Mouse (Mus musculus) embryonic facial prominence, embryonic 15.5 days (tissue): ENCODE data around the gene Postn. TPM values are rescaled to one million over a fixed set of nuclear protein-coding genes. Genes with fewer than 3 reads are reported as not detected.

Experiments
- ATAC-seq: fragments of 200-750 bp; cut with Nextera tagmentation; 2 replicates; pipeline ENCODE4 v1.8.0; 2017; ENCODE audit warnings: low read depth, moderate TSS enrichment; ENCODE audit not compliant: insufficient number of reproducible peaks, low FRiP score, low TSS enrichment
- H3K27ac ChIP-seq: fragments of 300-500 bp; sonication (generic); replicated peaks from 2 replicates; pipeline ENCODE4 v1.5.1; 2015; ENCODE audit warnings: mild to moderate bottlenecking, inconsistent platforms
- H3K27me3 ChIP-seq: fragments of 300-500 bp; sonication (generic); 2 replicates; pipeline ENCODE4 v1.6.1; 2015; ENCODE audit warnings: inconsistent platforms
- H3K36me3 ChIP-seq: fragments of 300-500 bp; sonication (generic); 2 replicates; pipeline ENCODE4 v1.6.1; 2015; ENCODE audit warnings: mild to moderate bottlenecking, inconsistent platforms
- H3K4me1 ChIP-seq: fragments of 300-500 bp; sonication (generic); 2 replicates; pipeline ENCODE4 v1.6.1; 2015; ENCODE audit warnings: inconsistent platforms
- H3K4me2 ChIP-seq: fragments of 300-500 bp; sonication (generic); replicated peaks from 2 replicates; pipeline ENCODE4 v1.6.1; 2015; ENCODE audit warnings: mild to moderate bottlenecking, inconsistent platforms
- H3K4me3 ChIP-seq: fragments of 300-500 bp; sonication (generic); replicated peaks from 2 replicates; pipeline ENCODE4 v1.5.1; 2015; ENCODE audit warnings: mild to moderate bottlenecking, inconsistent platforms
- H3K9ac ChIP-seq: fragments of 300-500 bp; sonication (generic); 2 replicates; pipeline ENCODE4 v1.6.1; 2015; ENCODE audit warnings: inconsistent platforms
- H3K9me3 ChIP-seq: fragments of 300-500 bp; sonication (generic); replicated peaks from 2 replicates; pipeline ENCODE4 v1.6.1; 2016; ENCODE audit warnings: inconsistent platforms
- WGBS: fragments of 180-500 bp; shearing (Covaris S2); methylation state at CpG from one replicate; pipeline ENCODE4 v1.1.7; 2015; 5-methylcytosine and 5-hydroxymethylcytosine counted together
- polyA plus RNA-seq: library from polyadenylated mRNA; unstranded; fragments of >200 nt; fragmentation: Nextera tagmentation; extraction: Ambion mirVana; gene quantifications from 2 replicates; pipeline ENCODE4 v1.2.1, GENCODE M21; 2015

Gene Postn
- 784 and 834 TPM in 2 replicates for polyA plus RNA-seq

DNA sequence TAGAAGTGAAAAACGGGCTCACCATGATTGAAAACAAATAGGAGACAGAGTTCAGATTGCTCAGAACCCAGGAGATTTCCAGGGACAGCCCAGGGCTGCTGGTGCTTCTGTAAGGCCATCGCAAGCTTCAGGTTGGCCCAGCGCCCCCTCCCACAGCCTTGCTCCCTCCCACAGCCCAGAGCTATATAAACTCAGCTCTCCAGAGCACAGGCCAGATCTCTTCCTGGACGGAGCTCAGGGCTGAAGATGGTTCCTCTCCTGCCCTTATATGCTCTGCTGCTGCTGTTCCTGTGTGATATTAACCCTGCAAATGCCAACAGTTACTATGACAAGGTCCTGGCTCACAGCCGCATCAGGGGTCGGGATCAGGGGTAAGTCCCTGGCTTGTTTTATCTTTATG is at the start of gene Postn:
Gene Postn (plus strand): TSS at position 213 of the 400 bp plus-strand sequence.
- Histone ChIP-seq H3K36me3 (peaks cover 3% of the 10 kb centered on the region; the same call in 1 of the 2 replicates), H3K4me2 (peak within 1 kb of the TSS; percentile 44), H3K27ac (peak within 1 kb of the TSS; percentile 84), H3K4me3 (peak within 1 kb of the TSS; percentile 41), H3K27me3 (no peaks in the 10 kb centered on the region), H3K4me1 (peaks cover 27% of the 10 kb centered on the region), H3K9me3 (no peaks in the 10 kb centered on the region), H3K9ac (0 out of 2 replicates have a peak within 1 kb of the TSS, but pooled peaks have one; percentile 26)
- WGBS = 13% methylated on average over 6 of the region's 6 CpGs
- ATAC-seq = peak; percentile 85

DNA sequence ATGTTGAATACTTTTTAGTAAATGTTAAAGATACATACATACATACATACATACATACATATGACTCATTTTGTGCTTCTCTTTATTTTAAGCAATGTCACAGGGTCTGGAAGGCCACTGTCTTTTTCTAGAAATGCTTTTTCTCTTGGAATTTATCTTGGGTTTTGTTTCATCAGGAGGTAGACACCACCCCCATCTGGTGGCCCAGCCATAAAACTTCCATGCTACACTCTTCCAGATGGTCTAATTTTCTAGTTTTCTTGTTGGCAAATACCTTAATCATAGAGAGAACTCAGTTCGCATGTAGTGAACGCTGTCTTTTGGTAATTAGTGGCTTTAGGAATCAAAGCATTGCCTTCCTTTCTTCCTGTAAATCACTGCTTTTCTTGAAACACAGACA is 46.9 kb upstream of the Postn start:
- H3K4me1 ChIP-seq = no peaks in the 10 kb centered on the region
- 43% methylated on average over 2 of the region's 2 CpGs for WGBS
- H3K4me2 ChIP-seq = no peak overlapping the region
- no peak overlapping the region for H3K27ac ChIP-seq
- no peaks in the 10 kb centered on the region for H3K27me3 ChIP-seq
- H3K9me3 ChIP-seq = no peaks in the 10 kb centered on the region
- ATAC-seq = no peak
- no peaks in the 10 kb centered on the region for H3K36me3 ChIP-seq
- H3K9ac ChIP-seq = no peak overlapping the region
- no peak overlapping the region for H3K4me3 ChIP-seq

DNA sequence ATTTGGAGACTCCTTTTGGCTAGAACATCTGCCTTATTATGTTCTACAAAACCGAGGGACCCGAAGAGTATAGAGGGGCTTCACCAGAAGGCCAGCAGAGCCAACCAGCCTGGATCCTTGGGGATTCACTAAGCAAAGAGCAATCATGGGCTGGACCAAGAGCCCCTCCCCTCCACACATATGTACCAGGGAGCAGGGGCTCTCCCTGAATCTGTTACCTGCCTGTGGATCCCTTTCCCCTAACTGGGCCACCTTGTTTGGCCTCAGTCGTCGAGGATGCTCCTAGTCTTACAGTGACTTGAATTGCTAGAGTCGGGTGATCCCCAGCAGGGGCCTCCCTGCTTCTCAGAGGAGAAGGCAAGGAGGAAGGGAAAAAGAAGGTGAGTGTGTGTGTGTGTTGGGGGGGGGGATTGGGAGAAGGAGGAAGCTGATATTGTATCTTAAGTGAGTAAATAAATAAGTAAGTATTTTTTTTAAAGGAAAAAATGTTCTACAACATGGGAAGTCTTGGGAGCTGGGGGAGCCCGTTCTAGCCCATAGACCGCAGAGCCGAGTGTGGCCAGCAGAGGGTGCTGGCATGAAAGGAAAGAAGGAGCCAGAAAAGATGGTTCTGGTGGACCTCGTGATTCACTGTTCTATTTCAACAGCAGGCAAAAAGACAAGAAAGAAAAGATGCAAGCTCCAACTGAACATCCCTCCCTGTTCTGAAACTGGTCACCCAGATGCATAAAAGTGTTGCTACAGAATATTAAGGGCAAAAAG is 7.8 kb upstream of the Postn start:
- Histone ChIP-seq H3K9me3 (no peaks in the 10 kb centered on the region), H3K9ac (no peak overlapping the region), H3K4me2 (no peak overlapping the region), H3K27ac (no peak overlapping the region), H3K27me3 (no peaks in the 10 kb centered on the region), H3K4me3 (no peak overlapping the region), H3K4me1 (peaks cover 3% of the 10 kb centered on the region; the same call in 1 of the 2 replicates), H3K36me3 (no peaks in the 10 kb centered on the region)
- ATAC-seq = no peak
- 25% methylated on average over 9 of the region's 9 CpGs for WGBS

DNA sequence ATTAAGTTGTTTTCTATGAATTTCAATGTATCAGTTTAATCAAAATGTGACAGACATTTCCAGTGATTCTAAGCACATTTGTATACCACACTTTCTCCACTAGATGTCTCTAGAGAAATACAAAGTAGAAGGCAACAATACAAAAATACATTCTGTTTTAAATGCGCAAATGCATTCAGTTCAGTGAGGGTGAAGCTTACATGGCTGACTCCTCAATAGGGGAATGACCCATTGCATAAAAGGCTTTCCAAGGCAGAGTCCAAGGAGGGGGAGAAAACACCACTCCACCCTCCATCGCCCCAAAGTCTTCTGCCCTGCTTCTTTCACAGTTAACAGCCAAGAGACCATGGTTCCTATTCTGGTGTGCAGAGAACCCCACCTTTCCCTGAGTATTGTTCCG is 3.3 kb upstream of the Postn start:
- Histone ChIP-seq H3K27ac (no peak overlapping the region), H3K9ac (no peak overlapping the region), H3K4me3 (no peak overlapping the region), H3K9me3 (no peaks in the 10 kb centered on the region), H3K36me3 (no peaks in the 10 kb centered on the region), H3K4me2 (no peak overlapping the region), H3K27me3 (no peaks in the 10 kb centered on the region), H3K4me1 (peaks cover 23% of the 10 kb centered on the region)
- WGBS = 55% methylated on average over 3 of the region's 3 CpGs
- no peak for ATAC-seq

DNA sequence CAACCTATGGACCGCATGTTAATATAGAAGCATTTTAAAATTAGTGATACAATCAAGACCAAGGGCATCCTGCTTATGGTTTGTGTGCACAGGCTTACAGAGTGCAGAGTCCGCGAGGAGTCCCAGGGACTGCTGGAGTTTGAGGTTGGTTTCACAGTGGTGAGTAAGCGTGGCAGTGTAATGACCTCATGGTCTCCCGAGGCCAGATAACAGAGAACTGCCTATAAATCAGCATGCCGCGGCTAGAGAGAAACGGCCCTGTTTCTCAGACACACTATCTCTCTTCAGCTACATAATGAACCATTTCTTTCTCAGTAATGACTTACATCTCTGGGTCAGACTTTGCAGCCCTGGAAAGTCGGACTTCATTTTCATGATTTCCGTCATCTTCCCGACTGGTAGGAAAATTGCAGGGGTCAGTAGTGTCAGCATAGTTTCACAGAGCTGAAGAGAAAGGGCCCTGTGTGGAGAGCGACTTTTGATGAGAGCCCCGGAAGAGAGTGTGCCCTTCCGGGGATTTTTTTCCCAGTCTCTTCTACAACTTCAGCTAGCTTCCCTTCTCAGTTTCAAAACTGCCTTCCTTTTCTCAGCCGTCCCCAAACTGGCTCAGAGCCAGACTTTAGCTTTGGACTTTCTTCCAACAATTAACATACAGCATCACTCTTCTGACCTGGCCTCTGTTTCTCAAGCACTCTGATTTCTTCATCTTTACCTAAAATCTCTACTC is 2.3 kb upstream of the Postn start:
- H3K4me2 ChIP-seq = 0 out of 2 replicates have a peak overlapping the region, but pooled peaks have one; percentile 8
- no peak overlapping the region for H3K9ac ChIP-seq
- no peak for ATAC-seq
- no peaks in the 10 kb centered on the region for H3K9me3 ChIP-seq
- no peak overlapping the region for H3K4me3 ChIP-seq
- H3K36me3 ChIP-seq = no peaks in the 10 kb centered on the region
- WGBS = 36% methylated on average over 15 of the region's 15 CpGs
- H3K27ac ChIP-seq = no peak overlapping the region
- H3K4me1 ChIP-seq = peaks cover 23% of the 10 kb centered on the region
- no peaks in the 10 kb centered on the region for H3K27me3 ChIP-seq

GRCm38 (mm10) chr3:54361656-54362055 is 747 bp downstream of the Postn start:
- Histone ChIP-seq H3K36me3 (peaks cover 9% of the 10 kb centered on the region; the same call in 1 of the 2 replicates), H3K27me3 (no peaks in the 10 kb centered on the region), H3K4me2 (peak overlapping the region; percentile 44), H3K9ac (no peak overlapping the region), H3K4me3 (peak overlapping the region; percentile 38), H3K4me1 (peaks cover 27% of the 10 kb centered on the region), H3K27ac (peak overlapping the region; percentile 74), H3K9me3 (no peaks in the 10 kb centered on the region)
- ATAC-seq = no peak

GRCm38 (mm10) chr3:54371015-54371414 is 10.1 kb downstream of the Postn start:
- H3K9me3 ChIP-seq = no peaks in the 10 kb centered on the region
- H3K4me3 ChIP-seq = no peak overlapping the region
- H3K36me3 ChIP-seq = peaks cover 54% of the 10 kb centered on the region
- ATAC-seq = peak; percentile 51; the same call in 1 of the 2 replicates
- H3K27me3 ChIP-seq = no peaks in the 10 kb centered on the region
- no peaks in the 10 kb centered on the region for H3K4me1 ChIP-seq
- no peak overlapping the region for H3K4me2 ChIP-seq
- H3K9ac ChIP-seq = no peak overlapping the region
- 38% methylated on average over 1 of the region's 1 CpGs for WGBS
- no peak overlapping the region for H3K27ac ChIP-seq

GRCm38 (mm10) chr3:54372625-54373024 is 11.7 kb downstream of the Postn start:
- peaks cover 49% of the 10 kb centered on the region for H3K36me3 ChIP-seq
- no peak for ATAC-seq
- no peak overlapping the region for H3K9ac ChIP-seq
- no peaks in the 10 kb centered on the region for H3K4me1 ChIP-seq
- H3K27ac ChIP-seq = no peak overlapping the region
- H3K4me2 ChIP-seq = no peak overlapping the region
- no peaks in the 10 kb centered on the region for H3K27me3 ChIP-seq
- H3K4me3 ChIP-seq = no peak overlapping the region
- no peaks in the 10 kb centered on the region for H3K9me3 ChIP-seq
- 77% methylated on average over 6 of the region's 6 CpGs for WGBS

DNA sequence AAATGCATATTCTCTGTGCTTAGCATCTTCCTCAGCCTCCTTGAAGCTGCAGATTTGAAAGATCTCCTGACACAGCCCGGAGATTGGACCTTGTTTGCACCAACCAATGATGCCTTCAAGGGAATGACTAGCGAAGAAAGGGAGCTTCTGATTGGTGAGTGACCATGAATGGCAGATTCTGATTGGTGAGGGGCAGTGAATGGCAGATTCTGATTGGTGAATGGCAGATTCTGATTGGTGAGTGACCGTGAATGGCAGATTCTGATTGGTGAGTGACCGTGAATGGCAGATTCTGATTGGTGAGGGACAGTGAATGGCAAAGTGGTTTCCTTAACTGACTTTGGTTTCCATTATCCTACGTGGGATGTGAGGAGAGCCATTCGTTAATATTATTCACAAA is 15.1 kb downstream of the Postn start:
- Histone ChIP-seq H3K4me2 (no peak overlapping the region), H3K36me3 (peaks cover 42% of the 10 kb centered on the region), H3K4me1 (no peaks in the 10 kb centered on the region), H3K27me3 (no peaks in the 10 kb centered on the region), H3K27ac (no peak overlapping the region), H3K9me3 (no peaks in the 10 kb centered on the region), H3K9ac (no peak overlapping the region), H3K4me3 (no peak overlapping the region)
- no peak for ATAC-seq
- WGBS = 94% methylated on average over 6 of the region's 6 CpGs

GRCm38 (mm10) chr3:54377647-54378046 is 16.7 kb downstream of the Postn start:
- Histone ChIP-seq H3K9me3 (no peaks in the 10 kb centered on the region), H3K4me3 (no peak overlapping the region), H3K4me2 (no peak overlapping the region), H3K4me1 (no peaks in the 10 kb centered on the region), H3K36me3 (peaks cover 31% of the 10 kb centered on the region), H3K27me3 (no peaks in the 10 kb centered on the region), H3K9ac (no peak overlapping the region), H3K27ac (no peak overlapping the region)
- ATAC-seq = no peak
- WGBS = 26% methylated on average over 2 of the region's 2 CpGs

DNA sequence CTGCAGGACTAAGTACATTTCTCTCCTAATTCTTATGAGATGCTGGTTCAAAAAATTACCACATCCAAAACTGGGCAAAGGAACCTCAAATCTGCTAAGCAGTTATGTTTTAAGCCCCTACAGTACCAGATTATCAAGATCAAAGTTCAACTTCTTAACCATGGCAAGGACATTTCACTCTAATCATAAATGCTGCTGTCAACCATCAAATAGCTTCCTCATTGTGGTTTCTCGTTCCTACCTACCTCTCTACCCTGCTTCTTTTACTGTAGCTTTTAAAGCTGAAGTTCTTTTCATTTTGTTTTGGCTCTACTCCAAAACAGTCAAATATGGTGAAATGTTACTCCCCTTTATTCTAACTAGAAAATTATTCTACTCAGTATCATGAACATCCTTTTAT is 17.2 kb downstream of the Postn start:
- no peak overlapping the region for H3K9ac ChIP-seq
- H3K4me3 ChIP-seq = no peak overlapping the region
- H3K9me3 ChIP-seq = no peaks in the 10 kb centered on the region
- WGBS = 32% methylated on average over 1 of the region's 1 CpGs
- H3K36me3 ChIP-seq = peaks cover 32% of the 10 kb centered on the region
- no peaks in the 10 kb centered on the region for H3K27me3 ChIP-seq
- no peak overlapping the region; the same call in 1 of the 2 replicates for H3K27ac ChIP-seq
- ATAC-seq = no peak
- no peaks in the 10 kb centered on the region for H3K4me1 ChIP-seq
- no peak overlapping the region for H3K4me2 ChIP-seq
